Mouse (Mus musculus) c-Kit-positive CD71-positive TER-119-positive erythroid progenitor cells, embryonic 14.5 days (primary cell): ENCODE results near the gene Trmt10a.
A peak's percentile ranks its signal among the peaks of the same experiment; 100 is the strongest.
"Not testable (repeated sequence)": the region's sequence is repeated elsewhere in the genome, so short reads cannot be mapped to it uniquely, and the experiment has no call there.

Source experiments
- DNase-seq: peaks from one replicate; pipeline ENCODE4 v3.0.0-alpha.2; 2013; ENCODE audit warnings: low spot score

Gene Trmt10a

GRCm38 (mm10) chr3:138134528-138134927, 8.7 kb upstream of the Trmt10a start:
- no peak for DNase-seq

DNA sequence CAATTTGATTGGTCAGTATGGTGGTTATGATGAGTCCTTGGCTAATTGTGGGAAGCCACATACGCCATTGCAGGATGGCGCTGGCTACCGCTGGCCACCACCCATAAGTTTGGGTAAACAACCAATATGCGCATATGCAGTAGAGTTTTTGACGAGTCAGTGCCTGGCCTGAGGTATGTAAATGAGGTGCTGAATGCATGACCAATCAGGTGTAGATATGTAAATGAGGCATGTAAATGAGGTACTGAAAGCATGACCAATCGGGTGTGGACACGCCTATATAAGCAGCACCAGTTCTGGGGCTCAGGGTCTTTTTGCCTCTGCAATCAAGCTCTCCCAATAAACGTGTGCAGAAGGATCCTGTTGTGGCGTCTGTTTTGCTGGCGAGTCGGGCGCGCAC, 5.1 kb upstream of the Trmt10a start:
- not testable (repeated sequence) for DNase-seq

DNA sequence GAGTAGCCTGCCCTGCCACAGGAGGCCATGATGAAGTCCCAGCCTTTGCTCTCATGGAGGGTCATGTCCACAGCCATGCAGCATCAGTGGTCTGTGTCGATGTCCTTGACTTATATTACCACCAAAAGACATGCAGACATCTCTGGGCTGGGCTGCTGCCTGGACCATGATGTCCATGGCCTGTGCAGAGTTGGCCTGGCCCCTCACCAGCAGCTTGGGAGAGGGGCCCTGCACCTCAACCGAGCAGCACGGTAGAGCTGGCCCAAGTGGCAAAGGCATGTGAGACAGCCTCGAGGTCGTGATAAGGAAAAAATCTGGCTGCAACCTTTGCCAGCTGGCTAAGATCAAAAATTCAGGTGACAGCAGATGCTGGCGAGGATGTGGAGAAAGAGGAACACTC, 3.6 kb upstream of the Trmt10a start:
- no peak for DNase-seq

- DNase-seq, result peak; percentile 16
Measured at GRCm38 (mm10) chr3:138142052-138142732, 1.1 kb upstream of the Trmt10a start.

- DNase-seq, result peak; percentile 22
Measured at GRCm38 (mm10) chr3:138142733-138143314, 424 bp upstream of the Trmt10a start.

GRCm38 (mm10) chr3:138144060-138144641, 903 bp downstream of the Trmt10a start:
- DNase-seq, result no peak

DNA sequence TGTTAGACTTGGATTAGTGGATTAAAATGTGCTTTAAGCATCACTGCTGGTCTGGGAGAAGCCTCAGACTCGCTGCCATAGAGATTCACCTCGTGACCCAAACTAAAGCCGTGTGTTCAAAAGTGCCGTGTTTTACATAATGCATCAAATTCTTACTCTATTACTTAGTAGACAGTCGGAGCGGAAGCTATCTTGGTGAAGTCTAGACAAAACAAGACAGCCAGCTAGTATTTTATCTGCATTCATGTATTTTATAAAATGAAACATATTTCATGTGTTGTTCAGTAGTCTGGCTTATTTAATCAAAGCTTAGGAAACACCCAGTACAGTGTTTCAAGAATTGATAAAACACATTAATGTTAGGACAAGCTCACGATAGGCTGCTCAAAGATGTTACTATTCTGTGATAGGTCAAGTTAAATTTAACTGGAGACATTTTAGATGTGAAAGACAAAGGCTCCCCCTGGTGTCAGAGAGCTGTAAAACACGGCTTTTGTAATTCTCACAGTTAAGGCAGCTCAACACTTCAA, 1.5 kb downstream of the Trmt10a start, which contains the start of gene Mttp:
Gene Mttp, minus strand, starts transcription at position 327 of the 530 bp plus-strand sequence.
- DNase-seq, result peak; percentile 89

DNA sequence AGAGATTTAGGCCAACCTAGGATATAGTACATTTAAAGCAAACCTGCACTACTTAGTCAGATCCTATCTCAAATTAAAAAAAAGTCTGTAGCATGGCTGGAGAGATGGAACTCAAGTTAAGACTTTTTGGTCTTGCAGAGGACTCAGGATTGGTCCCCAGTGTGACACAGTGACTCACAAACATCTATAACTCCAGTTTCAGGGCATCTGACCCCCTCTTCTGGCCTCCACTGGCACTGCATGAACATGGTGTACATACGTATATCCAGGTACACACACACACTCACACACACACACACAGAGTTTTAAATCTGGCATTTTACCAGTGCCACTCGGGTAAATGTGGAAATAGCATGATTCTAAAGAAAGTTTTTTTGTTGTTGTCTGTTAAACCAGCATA, 5.6 kb downstream of the Trmt10a start:
- DNase-seq, result no peak

DNA sequence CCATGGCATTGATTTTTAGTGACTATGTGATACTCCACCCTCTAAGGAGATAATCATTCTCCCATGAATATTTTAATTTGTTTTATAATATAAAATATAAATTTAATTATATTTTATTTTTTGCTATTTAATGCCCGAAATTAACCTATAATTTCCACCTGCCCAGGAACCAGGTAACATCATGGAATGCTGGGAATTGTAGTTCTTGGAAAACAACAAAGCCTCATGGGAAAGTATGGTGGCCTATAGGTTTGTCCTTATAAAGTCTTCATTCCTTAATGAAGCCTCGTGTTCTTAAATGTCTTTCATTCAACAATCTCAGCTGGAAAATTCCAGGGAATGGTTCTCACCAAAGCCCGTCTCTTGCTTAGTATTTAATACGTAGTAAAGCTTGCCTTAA, 11.8 kb downstream of the Trmt10a start:
- no peak for DNase-seq

DNA sequence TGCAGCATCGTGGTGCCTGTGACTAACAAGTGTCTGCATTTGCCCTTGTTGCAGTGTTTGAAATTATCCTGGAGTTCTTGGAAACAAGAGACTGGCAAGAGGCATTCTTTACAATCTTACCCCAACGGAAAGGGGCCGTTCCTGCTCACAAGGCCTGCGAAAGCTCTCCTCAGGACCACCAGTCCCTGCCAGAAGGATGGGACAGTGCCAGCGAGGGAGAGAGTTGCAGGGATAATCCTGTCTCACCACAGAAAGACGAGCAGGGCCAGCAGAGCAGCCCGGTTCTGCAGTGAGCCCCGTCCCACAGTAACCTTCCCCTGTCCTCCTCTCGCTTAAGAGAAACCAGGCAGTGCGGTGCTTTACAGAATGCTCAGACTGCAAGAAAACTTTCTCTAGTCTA, 13.4 kb downstream of the Trmt10a start:
- no peak for DNase-seq

GRCm38 (mm10) chr3:138161623-138162022, 18.4 kb downstream of the Trmt10a start:
- no peak for DNase-seq

DNA sequence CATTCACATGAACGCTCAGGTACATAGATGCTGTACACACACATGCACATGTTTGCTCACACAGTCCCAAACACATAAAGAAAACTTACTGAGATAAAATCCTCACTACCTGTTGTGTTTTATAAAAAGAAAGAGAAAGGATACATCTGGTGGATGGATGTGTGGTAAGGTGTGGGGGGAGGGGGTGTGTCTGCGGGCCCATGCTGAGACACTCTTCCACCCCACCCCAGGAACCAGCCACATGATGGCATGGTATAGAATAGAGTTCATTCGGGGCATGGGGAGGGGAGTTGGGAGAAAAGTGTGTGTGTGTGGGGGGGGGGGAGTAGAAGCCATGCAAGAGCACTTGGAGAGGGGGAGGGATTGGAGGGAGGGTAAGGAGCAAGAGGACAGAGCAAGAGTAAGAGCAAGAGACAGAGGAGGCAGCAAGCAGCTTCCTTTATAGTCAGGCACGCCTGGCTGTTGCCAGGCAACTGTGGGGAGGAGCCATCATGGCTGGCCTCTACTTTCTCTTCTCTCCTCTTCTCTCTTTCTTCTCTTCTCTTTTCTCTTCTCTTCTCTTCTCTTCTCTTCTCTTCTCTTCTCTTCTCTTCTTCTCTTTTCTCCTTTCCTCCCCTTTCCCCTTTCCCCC, 19.4 kb downstream of the Trmt10a start:
- DNase-seq, result no peak

GRCm38 (mm10) chr3:138173291-138173690, 30.0 kb downstream of the Trmt10a start:
- DNase-seq, result no peak

GRCm38 (mm10) chr3:138175551-138175950, 32.3 kb downstream of the Trmt10a start:
- DNase-seq, result no peak

DNA sequence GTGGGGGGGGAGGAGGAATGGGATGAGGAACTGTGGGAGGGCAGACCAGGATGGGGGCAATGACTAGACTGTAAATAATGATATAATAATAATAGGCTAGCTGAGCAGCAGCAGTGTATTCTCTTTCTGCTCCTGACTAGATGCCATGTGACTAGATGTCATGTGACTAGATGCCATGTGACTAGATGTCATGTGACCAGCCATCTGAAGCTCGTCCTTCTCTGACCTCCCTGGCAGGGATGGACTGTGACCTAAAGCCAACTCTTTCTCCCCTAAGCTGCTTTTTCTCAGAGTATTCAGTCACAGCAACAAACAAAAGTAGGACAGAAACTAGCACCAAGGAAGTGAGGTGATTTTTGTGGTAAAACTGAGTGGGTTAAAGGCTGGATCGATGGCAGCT, 38.8 kb downstream of the Trmt10a start:
- no peak for DNase-seq

- no peak for DNase-seq
Measured at GRCm38 (mm10) chr3:138183371-138183770, 40.1 kb downstream of the Trmt10a start.

GRCm38 (mm10) chr3:138185290-138185689, 42.0 kb downstream of the Trmt10a start:
- DNase-seq, result no peak

DNA sequence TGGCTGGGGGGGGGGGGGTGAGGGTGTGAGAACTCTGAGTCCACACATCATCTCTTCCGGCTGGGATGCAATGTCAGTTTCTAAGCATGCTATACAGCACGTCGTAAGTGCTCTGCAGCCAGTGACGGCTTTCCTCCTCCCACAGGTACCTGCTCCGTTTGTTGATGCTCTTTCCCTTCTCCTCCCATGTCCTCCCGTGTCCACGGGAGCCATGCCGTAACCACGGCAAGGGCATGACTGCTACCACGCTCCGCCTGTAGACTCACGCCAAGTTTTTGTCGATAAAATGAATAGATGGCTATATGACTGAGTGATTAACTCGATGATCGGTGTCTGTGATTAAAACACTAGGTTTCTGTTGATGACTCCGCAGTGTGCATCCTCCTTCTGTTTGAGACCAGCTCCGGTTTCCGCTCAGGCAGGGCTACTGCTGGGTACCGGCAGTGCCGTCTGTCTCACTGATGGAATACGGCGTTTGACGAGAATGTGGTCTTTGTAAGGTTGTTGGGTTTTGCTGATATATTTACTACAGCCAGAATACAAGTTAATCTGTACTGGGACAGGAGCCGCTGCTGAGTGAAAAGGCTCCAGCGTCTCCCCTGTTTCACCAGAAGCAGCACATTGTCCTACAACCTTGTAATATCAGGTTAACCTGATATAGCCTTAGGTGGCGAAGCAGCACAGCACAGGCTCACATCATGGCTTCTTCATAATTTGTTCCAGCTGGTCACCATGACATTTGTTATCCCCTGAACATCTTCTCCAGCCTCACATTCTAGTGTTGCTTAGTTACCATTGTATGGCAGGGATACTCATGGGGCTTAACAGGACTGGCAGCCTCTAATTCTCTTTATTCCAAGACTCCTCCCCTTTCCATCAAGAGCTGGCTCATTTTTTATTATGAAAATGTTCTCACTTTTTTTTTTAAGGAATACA, 43.0 kb downstream of the Trmt10a start:
- no peak for DNase-seq

GRCm38 (mm10) chr3:138192260-138192659, 49.0 kb downstream of the Trmt10a start:
- DNase-seq, result no peak

GRCm38 (mm10) chr3:138193683-138194302, 50.5 kb downstream of the Trmt10a start, which contains the start of gene 4930579F01Rik:
Gene 4930579F01Rik, minus strand, starts transcription at chr3:138193825.
- DNase-seq, result no peak

DNA sequence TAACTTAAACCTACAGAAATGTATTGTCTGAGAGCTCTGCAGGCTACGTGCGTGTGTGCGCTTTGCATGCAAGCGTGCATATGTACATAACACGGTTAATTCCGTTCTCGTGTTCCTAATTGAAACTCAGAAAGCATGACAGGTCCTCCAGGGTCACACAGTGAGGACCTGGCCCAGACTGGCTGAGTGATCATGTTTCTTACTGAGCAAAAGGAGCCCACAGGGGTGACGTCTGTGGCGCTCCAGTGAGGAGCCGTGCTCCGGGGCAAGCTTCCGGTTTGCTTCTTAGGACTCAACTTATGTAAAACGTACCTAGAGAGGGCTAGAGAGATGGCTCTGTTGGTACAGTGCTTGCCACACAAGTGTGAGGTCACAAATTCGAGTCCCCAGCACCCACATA, 53.8 kb downstream of the Trmt10a start:
- no peak for DNase-seq
